Mouse (Mus musculus): Measurements from ENCODE around the gene Srd5a3.

Gene Srd5a3

DNA sequence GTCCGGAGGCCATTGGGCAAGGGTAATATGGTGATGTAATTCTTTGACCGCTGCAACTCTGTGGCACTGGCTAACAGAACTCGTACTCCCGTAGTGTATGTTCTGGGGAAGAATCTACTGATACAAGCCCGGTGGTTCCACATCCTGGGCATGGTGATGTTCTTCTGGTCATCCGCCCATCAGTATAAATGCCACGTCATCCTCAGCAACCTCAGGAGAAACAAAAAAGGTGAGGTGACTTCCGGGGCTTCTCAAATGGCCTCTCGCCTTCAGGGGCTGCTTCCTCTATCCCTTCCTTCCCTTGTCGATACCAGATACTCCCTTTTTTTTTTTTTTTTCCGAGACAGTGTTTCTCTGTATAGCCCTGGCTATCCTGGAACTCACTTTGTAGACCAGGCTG lies 13.4 kb downstream of the Srd5a3 start:
- no peak for DNase-seq (ENCODE audit: low spot score)

DNA sequence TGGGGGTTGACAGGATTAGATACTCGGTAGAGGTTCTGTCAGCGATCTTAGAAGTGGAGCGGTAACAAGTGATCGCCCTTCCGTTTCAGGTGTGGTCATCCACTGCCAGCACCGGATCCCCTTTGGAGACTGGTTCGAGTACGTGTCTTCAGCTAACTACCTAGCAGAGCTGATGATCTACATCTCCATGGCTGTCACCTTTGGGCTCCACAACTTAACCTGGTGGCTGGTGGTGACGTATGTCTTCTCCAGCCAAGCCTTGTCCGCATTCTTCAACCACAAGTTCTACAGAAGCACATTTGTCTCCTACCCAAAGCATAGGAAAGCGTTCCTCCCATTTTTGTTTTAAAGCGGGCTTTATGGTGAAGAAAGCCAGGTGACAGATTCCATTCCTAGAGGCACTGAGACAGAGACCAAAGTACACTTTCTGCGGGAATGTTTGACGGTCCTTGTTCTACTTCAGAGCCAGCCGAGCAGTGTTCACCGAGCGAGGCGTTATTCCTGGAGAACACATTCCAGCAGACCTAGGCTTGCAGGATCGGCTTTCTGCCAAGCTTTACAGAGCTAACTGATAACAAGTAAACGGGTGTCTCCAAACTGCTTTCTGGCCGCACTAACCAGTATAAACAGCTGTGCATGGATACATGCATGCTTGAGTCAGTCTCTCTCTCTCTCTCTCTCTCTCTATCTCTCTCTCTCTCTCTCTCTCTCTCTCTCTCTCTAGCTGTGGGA lies 14.5 kb downstream of the Srd5a3 start:
- DNase-seq (ENCODE audit: low spot score), result no peak

DNA sequence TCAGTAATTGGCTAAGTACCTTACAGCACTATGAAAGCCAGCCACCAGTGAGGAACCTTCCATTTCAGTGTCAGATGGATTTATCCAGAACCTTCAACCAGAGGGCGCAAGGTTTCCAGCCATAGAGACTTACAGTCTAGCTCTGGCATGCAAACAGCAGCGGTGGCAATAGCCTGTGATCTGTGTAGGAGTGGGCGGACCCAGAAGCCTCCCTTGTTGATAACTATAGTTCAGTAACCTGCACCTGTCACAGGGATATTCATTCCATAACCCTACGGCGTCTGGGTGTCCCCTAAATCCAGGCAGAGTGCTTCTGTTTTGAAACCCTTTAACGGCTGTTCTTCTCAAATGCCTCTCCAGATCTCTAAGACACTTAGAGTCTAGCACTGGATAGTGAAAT lies 19.5 kb downstream of the Srd5a3 start:
- no peak for DNase-seq (ENCODE audit: low spot score)

DNA sequence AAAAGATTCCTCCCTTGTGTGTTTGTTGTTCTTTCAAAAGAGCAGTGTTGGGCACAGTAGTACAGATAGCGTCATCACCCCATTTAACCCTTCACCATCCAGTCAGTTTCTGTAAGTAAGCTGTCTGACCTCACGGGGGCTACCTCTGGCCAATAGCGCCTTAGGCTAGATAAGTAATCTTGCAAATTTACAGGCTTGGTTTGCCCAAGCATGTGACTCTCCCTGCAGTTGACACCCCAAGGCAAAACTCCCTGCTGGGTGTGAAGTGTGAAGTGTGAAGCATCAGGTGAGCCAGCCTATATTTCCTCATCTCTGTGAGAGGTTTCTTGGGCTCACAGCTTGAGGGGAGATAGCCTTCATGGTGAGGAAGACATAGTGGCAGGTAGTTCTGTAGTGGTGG lies 20.0 kb downstream of the Srd5a3 start:
- no peak for DNase-seq (ENCODE audit: low spot score)

DNA sequence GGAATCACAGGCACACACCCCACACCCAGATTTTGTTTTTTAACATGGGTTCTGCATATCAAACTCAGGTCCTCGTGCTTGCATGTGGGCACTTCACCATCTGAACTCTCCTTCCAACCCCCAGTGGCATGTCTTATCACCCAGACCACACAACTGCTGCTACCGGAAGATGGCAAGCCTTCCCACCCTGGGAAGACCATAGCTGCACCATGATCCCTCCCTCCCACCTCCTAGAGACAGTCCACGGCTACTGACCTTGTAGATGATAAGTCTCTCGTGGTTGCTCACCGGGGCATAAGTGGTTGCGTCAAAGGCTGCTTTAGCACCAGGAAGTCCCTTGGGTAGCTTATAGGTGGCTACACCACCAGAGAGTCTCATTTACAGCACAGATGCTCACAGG lies 21.4 kb downstream of the Srd5a3 start:
- no peak for DNase-seq (ENCODE audit: low spot score)

DNA sequence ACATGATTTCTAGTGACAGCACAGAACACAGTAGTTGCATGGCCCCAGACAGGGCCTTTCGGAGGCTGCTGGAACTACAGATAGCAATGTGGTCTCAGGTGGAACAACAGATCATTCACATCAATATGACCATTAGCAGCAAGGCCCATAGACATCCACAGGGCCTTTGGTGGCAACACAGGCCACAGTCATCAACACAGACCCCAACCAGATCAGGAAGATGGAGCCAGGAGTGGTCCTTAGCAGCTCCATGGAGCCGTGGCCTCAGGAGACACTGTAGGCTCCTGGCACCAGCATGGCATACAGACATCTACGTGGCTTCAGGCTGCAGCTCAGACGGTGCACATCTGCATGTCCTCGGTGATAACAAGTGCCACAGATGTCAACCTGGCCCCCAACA lies 22.9 kb downstream of the Srd5a3 start:
- DNase-seq (ENCODE audit: low spot score), result no peak

DNA sequence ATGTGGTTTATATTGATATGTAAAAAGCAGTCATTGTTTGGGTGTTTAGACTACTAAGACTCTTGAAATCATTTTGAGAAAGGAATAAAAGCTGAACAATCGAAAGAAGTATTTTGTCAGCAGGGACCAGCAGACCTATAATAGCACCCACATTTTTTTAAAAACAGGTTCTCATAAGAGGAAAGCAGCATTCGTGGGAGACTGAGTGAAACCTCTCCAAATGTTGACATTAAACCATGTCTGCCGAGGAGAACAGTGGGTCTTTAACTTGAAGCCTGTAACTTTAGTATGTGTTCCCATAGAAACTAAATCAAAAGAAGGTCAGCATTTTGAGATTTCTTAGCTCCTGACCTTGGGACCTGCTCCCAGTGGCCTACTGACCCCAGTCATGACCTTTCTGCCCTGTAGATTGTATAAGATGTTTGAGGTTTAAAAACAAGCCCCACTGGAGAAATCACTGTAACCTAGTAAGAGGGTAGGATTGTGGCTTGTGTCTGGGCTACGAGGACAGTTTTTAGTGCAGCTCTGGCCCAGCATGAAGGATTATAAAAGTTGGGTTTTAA lies 23.8 kb downstream of the Srd5a3 start:
- no peak for DNase-seq (ENCODE audit: low spot score)

DNA sequence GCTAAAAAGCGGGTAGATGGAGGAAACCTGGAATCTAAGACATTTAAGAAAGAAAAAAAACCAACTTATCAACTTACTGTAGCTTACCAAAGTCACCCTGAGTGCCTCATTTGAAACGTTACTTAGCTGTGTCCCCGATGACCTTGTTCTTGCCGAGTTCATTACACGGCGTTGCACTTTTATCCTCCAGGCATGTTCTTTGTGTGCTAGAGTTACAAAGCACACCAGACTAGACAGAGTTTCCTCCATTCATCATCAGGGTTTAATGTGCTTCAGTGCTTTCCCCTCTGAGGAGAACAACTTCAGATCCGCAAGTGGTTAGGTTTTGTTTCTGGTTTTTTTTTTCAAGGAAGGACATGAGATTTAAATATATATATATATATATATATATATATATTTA lies 24.8 kb downstream of the Srd5a3 start:
- no peak for DNase-seq (ENCODE audit: low spot score)

DNA sequence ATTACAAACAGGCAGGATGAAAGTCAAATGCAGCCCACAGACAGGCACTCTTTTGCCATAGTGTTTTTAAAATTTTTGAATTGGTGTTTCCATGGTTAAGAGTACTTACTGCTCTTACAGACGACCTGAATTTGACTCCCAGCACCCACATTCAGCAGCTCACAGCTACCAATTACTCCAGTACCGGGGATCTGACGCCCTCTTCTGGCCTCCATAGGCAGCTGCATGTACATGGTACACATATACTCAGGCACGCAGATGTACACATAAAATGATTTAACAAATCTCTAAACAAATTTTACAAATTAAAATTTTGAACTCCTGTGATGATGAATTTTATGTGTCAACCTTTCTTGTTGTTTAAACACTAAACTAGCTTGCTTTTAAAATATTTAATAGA lies 30.5 kb downstream of the Srd5a3 start:
- DNase-seq (ENCODE audit: low spot score), result no peak

DNA sequence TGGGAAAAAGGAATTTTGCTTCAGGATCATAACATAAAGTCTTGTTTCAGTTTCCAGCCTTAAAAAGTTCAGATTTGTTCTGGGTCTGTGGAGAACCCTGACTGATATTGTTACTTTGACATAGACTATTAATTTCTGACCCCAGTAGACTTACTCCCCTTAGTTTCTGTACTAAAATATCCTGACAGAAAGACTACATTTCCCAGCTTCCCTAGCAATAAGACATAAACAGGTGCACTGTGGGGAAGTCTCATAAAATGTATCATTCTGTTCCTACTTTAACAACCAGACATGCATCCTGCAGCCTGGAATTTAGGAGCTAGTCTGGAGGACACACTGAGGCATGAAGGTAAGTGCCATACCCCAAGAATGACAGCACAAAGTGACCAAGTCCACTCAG lies 31.0 kb downstream of the Srd5a3 start:
- no peak for DNase-seq (ENCODE audit: low spot score)

DNA sequence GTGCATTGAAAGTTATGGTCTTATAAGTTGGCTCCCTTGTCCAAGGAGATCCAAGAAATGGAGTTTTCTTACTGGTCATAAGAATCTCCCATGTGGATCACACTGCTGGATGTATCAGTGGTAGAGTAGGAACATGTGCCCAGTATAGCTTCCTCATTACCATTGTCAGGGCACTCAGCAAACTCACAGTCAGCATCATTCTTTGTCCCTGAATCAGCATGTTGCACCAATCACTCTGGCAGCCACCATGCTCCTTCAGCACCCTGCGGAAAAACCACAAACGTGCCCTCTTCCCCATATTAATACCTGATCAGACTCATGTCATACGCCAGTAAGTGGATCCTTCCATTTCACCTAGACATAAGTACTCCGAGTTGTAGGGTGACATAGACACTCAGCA lies 35.0 kb downstream of the Srd5a3 start:
- no peak for DNase-seq (ENCODE audit: low spot score)

DNA sequence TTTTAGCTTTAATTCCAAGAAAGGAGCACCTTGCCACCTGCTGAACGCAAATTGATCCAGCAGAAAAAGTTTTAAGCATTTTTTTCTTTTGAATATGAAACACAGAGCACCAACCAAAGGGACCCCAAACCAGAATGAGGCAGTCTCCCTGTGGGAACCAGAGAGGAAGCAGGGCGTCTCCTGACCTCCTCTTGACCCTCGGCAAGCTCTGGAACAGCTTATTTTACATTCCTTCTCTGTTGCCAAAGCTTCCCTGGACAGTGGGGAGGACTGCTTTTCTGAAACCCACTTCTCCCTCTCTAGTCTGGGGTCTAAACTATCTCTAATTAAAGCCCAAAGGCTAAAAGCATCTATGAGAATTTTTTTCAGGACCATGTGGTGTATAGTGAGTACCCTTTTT lies 36.3 kb downstream of the Srd5a3 start:
- no peak for DNase-seq (ENCODE audit: low spot score)

DNA sequence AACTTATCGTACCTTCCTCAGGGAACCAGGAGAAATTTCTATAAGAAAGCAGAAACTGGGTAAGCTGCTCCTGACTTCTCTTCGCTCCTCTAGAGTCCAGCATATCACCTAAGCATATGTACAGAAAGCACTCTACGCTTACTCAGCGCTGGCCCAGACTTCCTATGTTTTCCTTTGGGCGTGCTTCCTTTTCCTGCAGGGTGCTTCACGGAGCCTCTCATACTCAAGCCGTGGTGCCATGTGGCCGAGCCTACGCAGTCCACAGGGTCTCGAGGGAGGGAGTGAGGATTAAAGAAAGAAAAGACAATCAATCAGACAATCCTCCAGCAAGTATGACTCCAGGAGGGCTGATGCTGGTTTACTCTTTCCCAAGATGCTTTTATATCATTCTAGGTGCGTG lies 36.8 kb downstream of the Srd5a3 start:
- DNase-seq (ENCODE audit: low spot score), result no peak

DNA sequence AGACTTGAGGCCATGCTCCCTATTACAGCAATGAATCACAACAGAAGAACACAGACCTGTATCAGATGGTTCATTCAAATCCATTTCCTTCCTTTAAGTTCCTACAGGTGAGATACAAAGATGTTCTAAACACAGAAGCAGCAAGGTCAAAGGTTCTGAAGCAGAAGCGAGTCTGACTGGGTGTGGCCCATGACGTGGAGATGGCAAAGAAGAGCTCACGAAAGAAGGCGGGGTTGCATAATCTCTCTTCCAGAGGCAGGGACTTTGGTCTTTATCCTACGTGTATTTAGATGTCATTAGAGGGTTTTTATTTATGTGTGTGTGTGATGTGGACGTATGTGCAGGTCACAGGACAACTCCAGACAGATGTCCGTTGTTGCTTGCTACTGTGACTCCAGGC lies 37.6 kb downstream of the Srd5a3 start:
- no peak for DNase-seq (ENCODE audit: low spot score)

DNA sequence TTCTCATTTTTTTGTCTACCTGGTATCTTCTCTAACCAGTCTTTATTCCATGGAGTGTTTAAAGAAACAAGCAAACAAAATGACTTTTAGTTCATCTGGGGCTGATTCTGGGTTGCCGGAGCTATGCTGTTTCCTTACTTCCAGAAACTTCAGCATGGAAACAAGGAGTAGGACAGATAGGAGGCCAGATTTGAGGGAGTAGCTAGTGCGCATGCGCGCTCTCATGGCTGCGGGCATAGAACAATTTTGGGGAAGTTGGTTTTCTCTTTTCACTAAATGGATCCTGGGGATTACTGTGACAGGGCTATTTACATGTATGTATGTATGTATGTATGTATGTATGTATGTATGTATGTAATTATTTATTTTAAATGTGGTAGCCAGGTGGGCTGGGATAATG lies 39.1 kb downstream of the Srd5a3 start:
- DNase-seq (ENCODE audit: low spot score), result no peak

DNA sequence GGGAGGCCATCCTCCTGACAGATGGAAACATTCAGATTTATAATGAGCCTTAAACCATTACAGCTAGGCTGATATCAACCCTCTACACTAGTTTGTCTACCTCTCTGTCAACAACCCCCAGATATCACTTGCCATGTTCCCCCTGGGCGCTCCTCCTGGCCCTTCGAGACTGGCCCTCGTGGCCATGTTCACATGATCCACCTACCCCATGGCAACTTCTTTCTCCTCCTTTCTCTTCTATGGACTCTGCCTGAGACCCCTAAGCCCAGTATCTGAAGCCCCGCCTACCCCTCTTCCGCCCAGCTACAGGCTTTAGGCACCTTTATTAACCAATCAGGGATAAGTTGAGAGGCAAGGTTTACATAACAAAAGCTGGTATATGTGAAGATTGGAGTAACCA lies 39.7 kb downstream of the Srd5a3 start:
- no peak for DNase-seq (ENCODE audit: low spot score)

DNA sequence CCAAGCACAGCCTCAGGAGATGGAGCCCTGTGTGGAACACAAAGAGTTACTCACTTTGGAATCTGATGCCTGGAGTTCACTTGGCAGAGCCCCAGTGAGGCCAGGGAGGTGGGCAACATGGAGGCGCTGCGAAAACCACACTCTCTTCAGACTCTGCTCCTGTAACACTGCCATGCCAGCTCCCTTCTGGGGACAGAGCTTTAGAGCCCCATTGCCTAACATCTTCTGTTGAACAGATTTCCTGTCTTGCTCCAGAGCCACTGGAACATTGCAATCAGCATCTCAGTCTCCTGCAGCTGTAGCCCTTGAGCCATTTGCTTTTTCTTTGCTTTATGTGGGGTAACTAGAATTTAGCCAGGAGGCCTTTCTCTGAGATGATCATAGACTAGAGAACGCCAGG lies 42.3 kb downstream of the Srd5a3 start:
- DNase-seq (ENCODE audit: low spot score), result no peak

DNA sequence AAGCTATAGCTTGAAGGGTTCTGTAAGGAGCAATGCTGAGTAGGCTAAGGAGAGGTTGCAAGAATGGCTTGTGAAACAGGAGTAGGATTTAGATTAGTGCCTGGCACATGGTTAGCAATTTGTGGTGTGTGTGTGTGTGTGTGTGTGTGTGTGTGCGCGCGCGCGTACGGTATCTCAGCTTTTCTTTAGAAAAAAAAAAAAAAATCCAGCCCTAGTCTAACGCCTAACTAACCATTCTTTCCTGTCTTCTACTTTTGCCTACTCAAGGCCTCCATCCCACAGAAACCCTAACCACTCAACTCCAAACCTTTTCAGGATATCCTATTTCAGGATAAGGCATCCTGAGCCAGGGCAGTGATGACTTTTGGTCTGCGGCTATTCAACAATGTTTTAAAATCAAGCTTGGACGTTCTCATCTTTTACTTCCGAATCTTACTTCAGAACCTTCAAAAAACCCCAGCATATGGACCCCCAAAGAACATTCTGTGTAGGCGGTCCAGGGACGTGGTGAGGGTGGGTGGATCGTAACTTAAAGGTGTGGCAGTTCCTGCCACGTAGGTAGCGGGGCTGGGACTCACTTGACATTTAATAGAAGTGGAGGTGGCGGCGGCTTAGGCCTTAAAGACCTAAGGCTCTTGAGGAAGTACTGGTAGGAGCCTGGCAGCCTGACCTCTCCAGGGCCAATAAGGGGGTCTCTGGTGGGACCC lies 43.1 kb downstream of the Srd5a3 start:
- no peak for DNase-seq (ENCODE audit: low spot score)

DNA sequence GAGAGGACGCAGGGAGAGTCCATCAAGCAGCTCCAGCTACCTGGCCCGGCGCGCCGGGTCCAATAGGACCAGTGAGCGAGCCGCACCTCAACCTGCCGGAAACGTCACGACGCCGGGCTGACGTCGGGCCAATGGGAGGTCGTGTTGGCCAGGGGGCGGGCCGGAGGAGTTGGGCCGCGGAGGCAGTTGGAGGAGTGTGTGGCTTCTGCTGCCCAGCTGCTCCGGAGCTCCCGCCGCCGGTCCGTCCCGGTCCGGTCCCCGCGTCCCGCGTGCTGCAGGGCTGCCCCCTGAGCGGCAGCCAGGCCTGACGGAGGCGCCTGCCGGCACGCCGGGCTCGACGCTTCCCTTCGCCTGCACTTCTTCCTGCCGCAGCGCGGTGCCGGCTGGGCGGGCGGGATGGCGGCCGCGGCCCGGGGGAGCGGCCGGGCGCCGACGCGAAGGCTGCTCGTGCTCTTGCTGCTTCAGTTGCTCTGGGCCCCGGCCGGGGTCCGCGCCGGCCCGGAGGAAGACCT lies 43.7 kb downstream of the Srd5a3 start, which contains the start of gene Tmem165:
TSS of gene Tmem165 (plus strand) at position 131 of the 512 bp plus-strand sequence.
- DNase-seq (ENCODE audit: low spot score), result peak; percentile 91

DNA sequence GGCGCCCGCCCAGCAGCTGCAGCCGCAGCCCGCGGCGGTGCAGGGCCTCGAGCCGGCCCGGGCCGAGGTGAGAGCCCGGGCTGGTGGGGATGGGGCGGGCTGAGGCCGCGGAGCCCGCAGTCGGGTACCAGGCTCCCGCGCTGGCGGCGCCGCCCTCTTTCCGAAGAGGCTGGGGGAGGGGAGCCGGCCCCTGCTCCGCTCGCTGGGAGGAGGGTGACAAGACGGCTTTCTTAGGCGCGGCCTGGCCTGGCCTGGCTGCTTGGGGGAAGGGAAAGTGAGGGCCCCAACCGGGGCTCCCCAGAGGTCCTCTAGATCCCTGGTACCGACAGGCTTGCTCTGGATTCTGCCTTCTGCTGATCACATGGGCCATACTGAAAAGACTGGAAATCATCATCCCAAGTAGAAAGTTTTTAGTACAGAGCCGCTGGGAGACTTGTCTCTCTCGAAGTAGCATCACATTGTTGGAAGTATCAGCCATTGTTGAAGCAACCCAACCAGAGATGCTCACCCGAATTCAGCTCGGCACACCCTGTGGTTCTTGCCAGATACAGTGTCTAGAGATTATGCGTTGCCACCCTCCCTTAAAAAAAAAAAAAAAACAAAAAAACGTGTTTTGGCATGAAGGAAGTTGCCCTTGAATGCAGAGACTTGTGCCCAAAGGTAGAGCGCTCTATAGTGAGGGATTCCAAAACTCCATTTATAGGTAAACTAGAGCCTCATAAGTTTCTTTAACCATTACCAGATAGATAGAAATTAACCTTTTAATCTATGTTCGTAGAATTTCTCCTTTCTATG lies 44.4 kb downstream of the Srd5a3 start:
- DNase-seq (ENCODE audit: low spot score), result peak; percentile 60

DNA sequence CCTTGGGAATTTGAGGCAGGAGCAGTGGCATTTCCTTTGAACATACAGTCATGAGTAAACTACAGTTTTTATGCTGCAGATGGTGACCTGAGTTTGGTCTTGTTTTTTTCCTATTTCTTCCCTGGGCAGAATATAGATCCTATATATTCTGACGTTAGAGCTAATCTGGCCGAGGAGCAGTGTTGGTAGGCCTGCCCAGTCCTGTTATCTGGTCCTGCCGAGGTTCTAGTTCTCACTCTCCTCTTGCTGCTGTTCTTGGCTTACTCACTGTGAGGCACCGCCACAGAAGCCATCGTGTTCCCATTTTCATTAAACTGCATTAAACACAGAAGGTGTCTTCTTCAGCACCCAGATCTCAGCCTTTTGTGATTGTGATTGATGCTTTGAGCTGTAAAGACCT lies 47.8 kb downstream of the Srd5a3 start:
- DNase-seq (ENCODE audit: low spot score), result no peak

DNA sequence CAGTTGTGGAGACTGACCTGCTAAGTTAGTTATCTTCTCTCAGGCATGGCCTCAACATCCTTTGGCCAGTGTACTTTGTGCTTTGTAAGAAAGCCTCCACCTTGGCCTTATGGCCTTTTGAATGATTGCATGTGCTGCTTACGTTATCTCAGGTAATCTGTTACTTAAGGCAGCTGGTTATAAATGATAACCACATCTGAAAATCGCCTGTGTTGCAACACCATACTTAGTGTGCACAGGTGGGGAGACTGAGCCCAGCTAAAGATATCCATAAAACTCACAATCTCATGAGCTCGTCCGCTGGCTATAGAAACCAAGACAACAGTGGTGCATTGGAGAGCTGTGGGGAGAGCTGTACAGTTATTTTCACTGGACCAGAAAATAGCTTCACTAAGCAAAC lies 50.5 kb downstream of the Srd5a3 start:
- DNase-seq (ENCODE audit: low spot score), result no peak

DNA sequence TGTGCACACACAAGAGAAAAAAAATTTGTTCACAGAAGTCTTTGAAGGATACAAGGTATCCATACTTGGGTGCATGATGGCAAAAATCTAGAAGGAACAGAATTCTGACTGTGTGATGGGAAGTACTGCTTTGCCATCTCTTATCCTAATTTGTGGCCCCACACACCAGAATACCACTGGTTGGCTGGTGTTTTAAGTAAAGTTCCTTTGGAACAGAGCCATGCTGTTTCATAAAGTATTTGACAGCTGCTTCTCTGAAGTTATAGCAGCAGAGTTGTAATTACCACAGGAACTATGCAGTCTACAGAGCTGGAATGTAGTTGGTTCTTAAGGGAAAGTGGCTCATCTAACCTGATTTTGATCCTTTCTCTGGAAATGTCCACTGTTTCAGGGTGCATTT lies 53.0 kb downstream of the Srd5a3 start:
- DNase-seq (ENCODE audit: low spot score), result no peak
